Mouse (Mus musculus) embryonic facial prominence, embryonic 10.5 days (tissue): ENCODE results near the gene Opn4. TPM values are rescaled to one million over a fixed set of nuclear protein-coding genes. Genes with fewer than 3 reads are reported as not detected.

ENCODE experiments used
- DNase-seq: peaks from one replicate; pipeline ENCODE4 v3.0.0-alpha.2; 2017; ENCODE audit warnings: low spot score
- H3K27ac ChIP-seq: fragments of 300-500 bp; sonication (generic); replicated peaks from 2 replicates; pipeline ENCODE4 v1.5.1; 2016; ENCODE audit warnings: mild to moderate bottlenecking
- H3K27me3 ChIP-seq: fragments of 300-500 bp; sonication (generic); replicated peaks from 2 replicates; pipeline ENCODE4 v1.6.1; 2016; ENCODE audit warnings: low read depth, mild to moderate bottlenecking; ENCODE audit not compliant: poor library complexity, severe bottlenecking
- H3K36me3 ChIP-seq: fragments of 300-500 bp; sonication (generic); replicated peaks from 2 replicates; pipeline ENCODE4 v1.6.1; 2016; ENCODE audit warnings: mild to moderate bottlenecking, moderate library complexity
- H3K4me1 ChIP-seq: fragments of 300-500 bp; sonication (generic); 2 replicates; pipeline ENCODE4 v1.6.1; 2016
- H3K4me3 ChIP-seq: fragments of 300-500 bp; sonication (generic); 2 replicates; pipeline ENCODE4 v1.5.1; 2016; ENCODE audit warnings: mild to moderate bottlenecking, moderate library complexity
- H3K9me3 ChIP-seq: fragments of 300-500 bp; sonication (generic); 2 replicates; pipeline ENCODE4 v1.6.1; 2016; ENCODE audit warnings: mild to moderate bottlenecking
- WGBS: fragments of 180-500 bp; shearing (Covaris S2); methylation state at CpG from one replicate; pipeline ENCODE4 v1.1.7; 2016; 5-methylcytosine and 5-hydroxymethylcytosine counted together
- polyA plus RNA-seq: library from polyadenylated mRNA; unstranded; fragments of >200 nt; fragmentation: Nextera tagmentation; extraction: Ambion mirVana; gene quantifications from 2 replicates; pipeline ENCODE4 v1.2.1, GENCODE M21; 2016

The Opn4 gene
- polyA plus RNA-seq, 1 experiment from 2014 or later = 0.27 TPM

DNA sequence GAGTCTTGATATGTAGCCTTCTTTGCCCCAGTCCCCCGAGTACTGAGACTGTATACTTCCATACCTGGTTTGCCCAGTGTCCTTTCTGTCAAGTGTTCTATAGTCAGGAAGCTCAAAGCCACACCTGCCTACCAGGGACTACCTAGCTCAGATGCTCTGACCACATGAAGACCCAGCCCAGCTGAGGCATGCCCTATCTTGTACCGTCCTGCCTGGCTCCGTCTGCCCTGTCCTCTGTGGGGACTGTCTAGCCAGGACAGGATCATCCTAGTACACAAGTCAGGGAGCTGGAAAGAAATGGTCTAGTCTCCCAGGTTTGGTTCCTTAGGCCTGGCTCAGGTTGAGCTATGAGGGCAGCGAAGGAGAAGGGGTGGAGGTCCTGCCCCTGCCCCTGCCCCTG lies 31.3 kb downstream of the Opn4 start:
- Histone ChIP-seq H3K27ac (peak overlapping the region; percentile 35; the same call in 1 of the 2 replicates), H3K27me3 (peaks cover 15% of the 10 kb centered on the region), H3K9me3 (no peaks in the 10 kb centered on the region), H3K36me3 (no peaks in the 10 kb centered on the region), H3K4me3 (no peak overlapping the region), H3K4me1 (peaks cover 34% of the 10 kb centered on the region)
- WGBS = 75% methylated on average over 4 of the region's 4 CpGs
- no peak for DNase-seq

GRCm38 (mm10) chr14:34567697-34568096 lies 32.2 kb downstream of the Opn4 start:
- peak overlapping the region; percentile 8; the same call in 1 of the 2 replicates for H3K27ac ChIP-seq
- WGBS = 60% methylated on average over 5 of the region's 5 CpGs
- H3K9me3 ChIP-seq = no peaks in the 10 kb centered on the region
- peaks cover 15% of the 10 kb centered on the region for H3K27me3 ChIP-seq
- DNase-seq = no peak
- no peak overlapping the region for H3K4me3 ChIP-seq
- H3K4me1 ChIP-seq = peaks cover 27% of the 10 kb centered on the region
- H3K36me3 ChIP-seq = no peaks in the 10 kb centered on the region

DNA sequence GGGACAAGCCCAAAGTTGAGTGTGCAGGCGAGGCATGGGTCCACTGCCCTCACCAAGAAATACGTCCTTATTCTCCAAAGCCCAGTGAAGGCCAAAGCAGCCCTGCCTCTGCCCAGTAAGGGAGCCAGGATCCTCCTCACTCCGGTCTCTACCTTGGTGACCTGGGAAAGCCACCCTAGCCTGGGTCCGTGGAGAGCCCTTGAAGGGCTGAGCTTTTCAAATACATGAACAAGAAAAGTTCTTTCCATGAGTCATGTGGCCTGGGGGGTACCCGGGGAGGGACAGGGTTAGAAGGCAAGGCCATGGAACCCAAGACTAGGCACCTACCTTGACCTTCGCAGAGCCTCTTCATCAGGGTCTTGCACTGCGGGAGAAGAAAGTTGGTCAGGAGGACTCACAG lies 33.4 kb downstream of the Opn4 start:
- H3K4me3 ChIP-seq = no peak overlapping the region
- H3K36me3 ChIP-seq = no peaks in the 10 kb centered on the region
- H3K9me3 ChIP-seq = no peaks in the 10 kb centered on the region
- DNase-seq = no peak
- no peak overlapping the region for H3K27ac ChIP-seq
- H3K4me1 ChIP-seq = peaks cover 34% of the 10 kb centered on the region
- peaks cover 15% of the 10 kb centered on the region for H3K27me3 ChIP-seq
- WGBS = 93% methylated on average over 7 of the region's 7 CpGs

DNA sequence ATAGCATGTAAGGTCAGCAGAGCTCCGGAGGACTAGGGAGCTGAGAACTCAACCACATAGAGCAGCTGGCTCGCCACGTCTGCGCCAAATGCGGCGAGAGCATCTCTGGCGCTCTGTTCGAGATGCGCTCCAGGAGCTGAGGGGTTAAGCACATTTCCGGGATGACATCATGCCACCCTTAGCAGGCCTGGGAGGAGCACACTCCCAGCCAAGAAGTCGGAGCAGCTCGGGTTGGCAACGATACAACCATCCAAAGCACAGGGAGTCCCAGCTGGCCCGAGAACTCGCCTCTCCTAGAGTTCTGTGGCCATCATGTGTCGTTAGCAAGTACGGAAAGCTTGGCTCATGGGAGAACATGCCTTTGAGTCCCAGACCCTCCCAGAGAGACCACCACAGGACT lies 34.2 kb downstream of the Opn4 start:
- H3K27ac ChIP-seq = no peak overlapping the region
- H3K4me3 ChIP-seq = no peak overlapping the region
- 79% methylated on average over 17 of the region's 17 CpGs for WGBS
- H3K27me3 ChIP-seq = peaks cover 15% of the 10 kb centered on the region
- H3K4me1 ChIP-seq = peaks cover 34% of the 10 kb centered on the region
- DNase-seq = no peak
- no peaks in the 10 kb centered on the region for H3K9me3 ChIP-seq
- H3K36me3 ChIP-seq = no peaks in the 10 kb centered on the region

DNA sequence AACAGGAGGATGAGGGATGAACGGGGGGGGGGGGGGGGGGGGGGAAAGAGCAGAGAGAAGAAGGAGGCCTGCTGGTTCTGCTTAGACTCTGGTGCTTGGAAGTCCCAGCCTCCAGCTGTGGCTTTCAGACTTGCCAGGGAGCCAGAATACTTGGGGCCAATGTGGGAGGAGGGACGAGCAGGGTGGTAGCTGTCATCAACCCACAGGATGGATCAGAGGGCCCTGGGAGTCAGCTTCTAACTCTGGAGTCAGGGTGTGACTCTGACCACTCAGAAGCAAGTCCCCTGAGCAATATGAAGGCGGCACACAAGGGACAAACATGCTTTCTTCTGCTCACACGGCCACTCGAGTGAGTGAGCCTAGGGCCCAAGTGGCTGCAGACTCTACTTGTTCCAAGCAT lies 35.3 kb downstream of the Opn4 start:
- no peaks in the 10 kb centered on the region for H3K36me3 ChIP-seq
- 68% methylated on average over 5 of the region's 5 CpGs for WGBS

GRCm38 (mm10) chr14:34562393-34562792 lies 37.5 kb downstream of the Opn4 start:
- H3K27ac ChIP-seq = peak overlapping the region; percentile 20; the same call in 1 of the 2 replicates
- no peaks in the 10 kb centered on the region for H3K9me3 ChIP-seq
- no peak for DNase-seq

More for the DNA sequence above, 35.3 kb downstream of the Opn4 start:
- no peak overlapping the region for H3K27ac ChIP-seq
- DNase-seq = no peak
- peaks cover 31% of the 10 kb centered on the region for H3K4me1 ChIP-seq
- no peaks in the 10 kb centered on the region for H3K9me3 ChIP-seq
- H3K4me3 ChIP-seq = no peak overlapping the region
- peaks cover 12% of the 10 kb centered on the region for H3K27me3 ChIP-seq

DNA sequence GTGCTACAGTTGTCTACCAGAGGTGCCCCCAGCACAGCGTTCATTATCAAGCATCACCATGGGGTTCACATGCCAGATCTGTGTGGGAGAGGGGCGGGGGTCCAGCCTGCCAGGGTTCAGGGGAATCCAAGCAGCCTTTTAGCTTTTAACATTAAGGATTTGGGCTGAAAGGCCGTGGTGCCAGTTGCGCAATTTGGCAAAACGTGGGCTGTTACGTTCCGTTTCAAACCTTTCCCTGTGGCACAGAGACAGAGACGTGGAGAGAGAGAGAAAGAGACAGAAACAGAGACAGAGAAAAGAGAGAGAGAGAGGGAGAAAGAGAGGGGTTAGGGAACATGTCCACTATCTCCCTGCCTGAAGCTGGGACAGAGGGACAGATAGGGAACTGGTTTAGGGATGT lies 38.3 kb downstream of the Opn4 start:
- Histone ChIP-seq H3K27me3 (no peaks in the 10 kb centered on the region; the same call in 1 of the 2 replicates), H3K4me3 (no peak overlapping the region), H3K4me1 (peaks cover 7% of the 10 kb centered on the region; the same call in 1 of the 2 replicates), H3K27ac (no peak overlapping the region), H3K9me3 (no peaks in the 10 kb centered on the region), H3K36me3 (no peaks in the 10 kb centered on the region)
- no peak for DNase-seq
- 88% methylated on average over 8 of the region's 8 CpGs for WGBS

More at GRCm38 (mm10) chr14:34562393-34562792, 37.5 kb downstream of the Opn4 start:
- 18% methylated on average over 2 of the region's 2 CpGs for whole genome bisulfite sequencing
- Histone ChIP-seq H3K36me3 (no peaks in the 10 kb centered on the region), H3K4me3 (no peak overlapping the region), H3K27me3 (no peaks in the 10 kb centered on the region; the same call in 1 of the 2 replicates), H3K4me1 (peaks cover 9% of the 10 kb centered on the region)

DNA sequence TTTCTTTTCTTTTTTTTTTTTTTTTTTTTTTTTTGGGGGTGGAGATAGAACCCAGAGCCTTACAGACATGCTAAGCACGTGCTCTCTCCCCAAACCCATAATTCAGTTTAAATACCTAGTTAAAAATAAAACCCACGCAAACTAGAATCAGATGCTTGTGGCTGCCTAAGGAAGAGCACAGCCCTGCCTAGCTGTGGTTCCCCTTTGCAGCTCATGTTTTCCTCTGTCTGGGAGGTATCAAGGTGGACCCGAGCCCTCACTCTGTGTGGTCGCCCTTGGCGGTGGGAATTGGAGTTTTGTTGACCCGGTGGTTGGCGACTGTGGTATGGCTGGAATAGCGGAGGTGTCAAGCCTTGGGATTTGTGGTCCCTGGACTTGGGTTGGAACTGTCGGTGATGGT lies 41.0 kb downstream of the Opn4 start:
- Histone ChIP-seq H3K27me3 (peaks cover 9% of the 10 kb centered on the region; the same call in 1 of the 2 replicates), H3K4me1 (peaks cover 11% of the 10 kb centered on the region; the same call in 1 of the 2 replicates), H3K27ac (no peak overlapping the region), H3K36me3 (no peaks in the 10 kb centered on the region), H3K9me3 (no peaks in the 10 kb centered on the region), H3K4me3 (no peak overlapping the region)
- no peak for DNase-seq
- WGBS = 89% methylated on average over 9 of the region's 9 CpGs

GRCm38 (mm10) chr14:34555211-34555610 lies 44.7 kb downstream of the Opn4 start:
- Histone ChIP-seq H3K9me3 (no peaks in the 10 kb centered on the region), H3K36me3 (no peaks in the 10 kb centered on the region), H3K4me3 (no peak overlapping the region), H3K4me1 (0 out of 2 replicates have a peak, but pooled peaks cover 4% of the 10 kb centered on the region), H3K27ac (no peak overlapping the region), H3K27me3 (peaks cover 26% of the 10 kb centered on the region; the same call in 1 of the 2 replicates)
- no peak for DNase-seq
- WGBS = 73% methylated on average over 13 of the region's 13 CpGs

GRCm38 (mm10) chr14:34554047-34554446 lies 45.9 kb downstream of the Opn4 start:
- Histone ChIP-seq H3K36me3 (no peaks in the 10 kb centered on the region), H3K4me3 (no peak overlapping the region), H3K27me3 (peaks cover 26% of the 10 kb centered on the region; the same call in 1 of the 2 replicates), H3K27ac (no peak overlapping the region), H3K9me3 (no peaks in the 10 kb centered on the region), H3K4me1 (0 out of 2 replicates have a peak, but pooled peaks cover 11% of the 10 kb centered on the region)
- no peak for DNase-seq
- WGBS = 75% methylated on average over 3 of the region's 3 CpGs

DNA sequence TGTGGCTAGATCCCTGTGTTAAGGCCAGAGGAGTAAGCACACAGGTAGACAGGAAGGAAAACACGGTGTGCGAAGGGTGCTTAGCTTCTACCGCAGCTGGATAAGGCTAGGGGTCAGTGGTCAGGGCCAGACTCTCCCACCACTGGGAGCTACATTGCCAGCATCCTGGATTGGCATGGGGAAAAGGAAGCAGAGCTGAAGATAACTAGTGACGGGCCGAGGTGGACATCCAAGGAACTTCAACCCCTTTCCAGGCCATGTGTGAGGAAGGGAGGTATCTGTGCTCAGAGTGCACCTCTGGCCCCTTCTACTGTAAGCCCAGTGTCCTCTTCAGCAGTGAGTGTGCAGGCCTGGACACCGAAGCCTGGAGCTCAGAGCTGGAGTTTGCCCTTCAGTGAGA lies 46.5 kb downstream of the Opn4 start:
- Histone ChIP-seq H3K4me1 (peaks cover 13% of the 10 kb centered on the region), H3K27me3 (peaks cover 26% of the 10 kb centered on the region; the same call in 1 of the 2 replicates), H3K27ac (no peak overlapping the region), H3K36me3 (no peaks in the 10 kb centered on the region), H3K9me3 (no peaks in the 10 kb centered on the region), H3K4me3 (no peak overlapping the region)
- DNase-seq = no peak
- WGBS = 87% methylated on average over 6 of the region's 6 CpGs

- Histone ChIP-seq H3K4me1 (peaks cover 21% of the 10 kb centered on the region), H3K36me3 (no peaks in the 10 kb centered on the region), H3K9me3 (no peaks in the 10 kb centered on the region), H3K27me3 (peaks cover 34% of the 10 kb centered on the region), H3K4me3 (no peak overlapping the region), H3K27ac (no peak overlapping the region)
- DNase-seq = no peak
- WGBS = 92% methylated on average over 5 of the region's 5 CpGs
Observed at GRCm38 (mm10) chr14:34552226-34552625, 47.7 kb downstream of the Opn4 start.

GRCm38 (mm10) chr14:34549004-34549671 lies 50.8 kb downstream of the Opn4 start:
- Histone ChIP-seq H3K4me1 (peaks cover 17% of the 10 kb centered on the region), H3K4me3 (peak overlapping the region; percentile 86), H3K9me3 (no peaks in the 10 kb centered on the region), H3K27ac (peak overlapping the region; percentile 88), H3K27me3 (peaks cover 54% of the 10 kb centered on the region), H3K36me3 (no peaks in the 10 kb centered on the region)
- WGBS = under 1% methylated on average over 55 of the region's 55 CpGs
- DNase-seq = peak; percentile 94
